In the genomic region with DNA sequence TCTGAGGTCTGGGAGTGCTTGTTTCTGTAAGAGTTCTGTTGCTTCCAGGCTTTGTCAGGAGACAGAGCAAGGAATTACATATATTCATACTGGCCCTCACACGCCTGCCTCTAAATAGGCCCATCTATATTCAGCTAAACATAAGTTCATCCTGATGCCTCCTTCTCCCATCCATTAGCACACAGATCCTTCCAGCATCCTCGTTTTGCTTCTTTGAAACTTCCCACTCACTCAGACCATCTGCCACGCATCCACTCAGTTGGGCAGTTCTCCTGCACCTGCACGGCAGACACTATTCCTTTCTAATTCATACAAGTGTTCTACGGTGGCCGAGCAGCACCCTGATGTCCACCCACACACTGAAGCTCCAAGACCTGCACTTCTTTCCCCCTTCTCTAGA, we compare ENCODE assay signal across 30 mouse cellular contexts.
A peak's percentile ranks its signal among the peaks of the same experiment; 100 is the strongest.
DNase-seq lines count a peak whose midpoint lies in the region; ATAC-seq lines count a peak whose summit lies in the region.
"Had no signal": no experiment of that assay in that cellular context is flagged by ENCODE, and none has a peak within 500 bp of the region (broad histone marks: within the 10 kb centered on the region; RNA-seq: fewer than 3 reads in every experiment).

No protein-coding gene starts in this region.

- peak; percentile 36 for DNase-seq in layer of hippocampus, adult 11-12 months (ENCODE audit: low spot score)
- no peak for DNase-seq in layer of hippocampus, adult 9-10 months (ENCODE audit: low spot score)
- peak; percentile 71 for DNase-seq in brain, adult 2 months (ENCODE audit: low read depth, low spot score)
- peak; percentile 36 to 46 for DNase-seq in left cerebral cortex, postnatal 36 days (ENCODE audit: low spot score in 2 of 2)
- peak; percentile 48 to 55 for DNase-seq in right cerebral cortex, postnatal 36 days (ENCODE audit: low spot score in 2 of 2)
- DNase-seq in adrenal gland, postnatal 4 days (ENCODE audit: low spot score in 2 of 2) = no peak
- no peak for DNase-seq in liver, embryonic 11.5 days (ENCODE audit: low spot score)
- DNase-seq: adrenal gland, postnatal 14 days; cerebellum, adult 2 months; cerebellum, postnatal 25 days; kidney, adult 18-20 months; kidney, postnatal 25 days; liver; lung, embryonic 14.5 days; lung, postnatal 14 days; midbrain, embryonic 14.5 days; retina, postnatal 1 day; spleen, adult 18-20 months; thymus, adult 2 months; thymus, postnatal 36 days had no signal

- intact Hi-C loops in left cerebral cortex, postnatal 36 days (cut with DNase I) = no loop called here

- no peak for ATAC-seq in liver, embryonic 11.5 days (replicated peaks; ENCODE audit: low FRiP score)
- ATAC-seq: CD4-positive, CD25-positive, alpha-beta regulatory T cell, adult 4 months; forebrain, embryonic 13.5 days; hindbrain, embryonic 16.5 days had no signal

- H3K4me1 ChIP-seq in liver, embryonic 11.5 days (replicated peaks; ENCODE audit: control insufficient read depth, insufficient read depth, low read length) = no peaks in the 10 kb centered on the region
- H3K4me1 ChIP-seq: embryonic facial prominence, embryonic 15.5 days; forebrain, embryonic 13.5 days; liver, embryonic 15.5 days had no signal

- no peaks in the 10 kb centered on the region for H3K27me3 ChIP-seq in liver, embryonic 11.5 days (replicated peaks; ENCODE audit: control insufficient read depth, insufficient read depth, low read length)
- H3K27me3 ChIP-seq: embryonic facial prominence, embryonic 15.5 days; forebrain, embryonic 13.5 days; kidney, embryonic 15.5 days; liver, embryonic 15.5 days had no signal

- no peaks in the 10 kb centered on the region for H3K36me3 ChIP-seq in liver, embryonic 11.5 days (ENCODE audit: control insufficient read depth, insufficient read depth, low read length)
- H3K36me3 ChIP-seq: embryonic facial prominence, embryonic 10.5 days; embryonic facial prominence, embryonic 15.5 days; kidney, embryonic 15.5 days; liver, embryonic 15.5 days had no signal

- no peak overlapping the region for H3K4me2 ChIP-seq in liver, embryonic 11.5 days
- H3K4me2 ChIP-seq: embryonic facial prominence, embryonic 15.5 days; forebrain, embryonic 13.5 days; kidney, embryonic 15.5 days; liver, embryonic 15.5 days; lung, embryonic 14.5 days had no signal

- H3K27ac ChIP-seq in liver, embryonic 11.5 days (ENCODE audit: low read depth, low read length) = no peak overlapping the region
- H3K27ac ChIP-seq: embryonic facial prominence, embryonic 10.5 days; embryonic facial prominence, embryonic 15.5 days; forebrain, embryonic 13.5 days; kidney, embryonic 15.5 days; layer of hippocampus, adult 2 months; left cerebral cortex, adult 2 months; liver, embryonic 15.5 days; stomach, postnatal 0 days had no signal

- no peak overlapping the region for H3K9ac ChIP-seq in liver, embryonic 11.5 days (ENCODE audit: low read depth, low read length)
- H3K9ac ChIP-seq: embryonic facial prominence, embryonic 15.5 days; forebrain, embryonic 13.5 days; kidney, embryonic 15.5 days; liver, embryonic 15.5 days; lung, embryonic 14.5 days had no signal

- no peaks in the 10 kb centered on the region for H3K9me3 ChIP-seq in liver, embryonic 11.5 days (ENCODE audit: control insufficient read depth, low read length)
- H3K9me3 ChIP-seq: embryonic facial prominence, embryonic 10.5 days; embryonic facial prominence, embryonic 15.5 days; forebrain, embryonic 13.5 days; kidney, embryonic 15.5 days; liver, embryonic 15.5 days had no signal

- WGBS in liver, embryonic 11.5 days = 82% methylated on average over 6 of the region's 6 CpGs

- H3K4me3 ChIP-seq in liver, embryonic 11.5 days (ENCODE audit: low read depth, low read length) = no peak overlapping the region
- H3K4me3 ChIP-seq: embryonic facial prominence, embryonic 10.5 days; embryonic facial prominence, embryonic 15.5 days; forebrain, embryonic 13.5 days; kidney, embryonic 15.5 days; layer of hippocampus, adult 2 months; left cerebral cortex, adult 2 months; liver, embryonic 15.5 days had no signal

Comparison
In these comparisons a context has a peak if more than half of its experiments do, and no peak if none do; other contexts are left out.
1. DNase-seq: peak in layer of hippocampus, adult 11-12 months (single experiment), brain, adult 2 months (single experiment), left cerebral cortex, postnatal 36 days (2 of 2) and right cerebral cortex, postnatal 36 days (2 of 2); none in layer of hippocampus, adult 9-10 months (single experiment), adrenal gland, postnatal 4 days (0 of 2) and liver, embryonic 11.5 days (single experiment).